Mouse (Mus musculus): Measurements from ENCODE around the gene Scube2.

DNA sequence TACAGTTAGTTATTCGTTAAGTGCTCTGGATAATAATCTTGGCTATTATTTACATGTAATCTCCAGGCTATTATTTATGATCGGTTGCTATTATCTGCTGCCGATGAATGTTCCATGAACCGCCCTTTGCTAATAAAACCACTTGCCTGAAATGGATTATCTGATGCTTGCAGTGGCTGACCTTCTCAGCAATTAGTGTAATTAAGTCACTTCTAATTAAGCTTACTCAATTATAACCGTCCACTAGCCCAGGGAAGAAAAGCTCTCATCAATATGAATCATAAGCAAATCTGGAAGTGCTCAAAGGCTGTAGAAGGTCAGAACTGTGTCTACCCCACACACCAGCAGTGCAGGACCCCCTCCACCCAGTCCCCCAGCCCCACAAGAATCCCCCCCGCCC is 27.8 kb downstream of the Scube2 start:
- TF ChIP-seq TAL1 (IDR thresholded peaks at IDR 0.05; ENCODE audit: low read length): no peak
- no peak for TF ChIP-seq GATA1 (IDR thresholded peaks at IDR 0.05; ENCODE audit: low read length)
